16 mouse cellular contexts compared by ENCODE assay signal in the genomic region with DNA sequence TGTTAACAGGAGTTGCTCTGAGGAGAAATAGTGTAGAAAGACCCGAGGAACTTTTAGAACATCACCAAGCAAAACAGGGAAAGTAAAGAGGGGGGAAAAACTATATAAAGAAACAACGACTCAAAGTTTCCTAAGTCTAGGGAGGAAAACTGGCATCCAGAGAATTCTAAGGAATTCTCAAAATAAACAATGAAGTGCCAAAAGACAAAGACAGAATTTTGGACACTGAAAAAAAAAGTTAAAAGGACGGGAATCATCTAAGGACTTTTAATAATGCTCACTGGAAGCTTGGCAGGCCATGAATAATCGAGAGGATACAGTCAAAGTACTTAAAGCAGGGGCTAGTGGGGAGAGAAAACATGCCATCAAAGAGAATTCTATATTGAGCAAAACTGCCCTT.
"Had no signal": no experiment of that assay in that cellular context is flagged by ENCODE, and none has a peak within 500 bp of the region (broad histone marks: within the 10 kb centered on the region; RNA-seq: fewer than 3 reads in every experiment).

No protein-coding gene starts in this region.

- H3K9ac ChIP-seq: neural tube, embryonic 13.5 days; neural tube, embryonic 15.5 days; stomach, embryonic 15.5 days had no signal

- H3K4me3 ChIP-seq: neural tube, embryonic 13.5 days; neural tube, embryonic 15.5 days; stomach, embryonic 15.5 days had no signal

- H3K27ac ChIP-seq: neural tube, embryonic 13.5 days; neural tube, embryonic 15.5 days; stomach, embryonic 15.5 days; stomach, postnatal 0 days had no signal

- H3K4me1 ChIP-seq: neural tube, embryonic 13.5 days; neural tube, embryonic 15.5 days; stomach, embryonic 15.5 days had no signal

- H3K4me2 ChIP-seq: neural tube, embryonic 13.5 days; neural tube, embryonic 15.5 days; stomach, embryonic 15.5 days had no signal

- DNase-seq: retina, postnatal 1 day; right cerebral cortex, adult 18-20 months; right cerebral cortex, postnatal 14 days; right cerebral cortex, postnatal 25 days; right cerebral cortex, postnatal 4 days; spleen, adult 18-20 months; thymus, adult 18-20 months; thymus, adult 2 months; thymus, postnatal 14 days; thymus, postnatal 25 days; thymus, postnatal 36 days; thymus, postnatal 4 days had no signal

- H3K9me3 ChIP-seq: neural tube, embryonic 13.5 days; neural tube, embryonic 15.5 days; stomach, embryonic 15.5 days had no signal

- H3K36me3 ChIP-seq: neural tube, embryonic 13.5 days; neural tube, embryonic 15.5 days; stomach, embryonic 15.5 days had no signal

- H3K27me3 ChIP-seq: neural tube, embryonic 13.5 days; neural tube, embryonic 15.5 days; stomach, embryonic 15.5 days had no signal
